Mouse (Mus musculus): ENCODE measurements at regions not wholly inside any gene's neighbourhood (a gene's known extent, or its start where the extent isn't known, plus 50 kb on each side); places are given as distances from the start of the nearest gene placed in this dataset.

GRCm38 (mm10) chr3:41857446-41857845 lies 115.0 kb downstream of the D3Ertd751e start:
- DNase-seq: no peak

- no peak for DNase-seq
These were observed 120.3 kb downstream of the D3Ertd751e start for GRCm38 (mm10) chr3:41862674-41863073.

GRCm38 (mm10) chr3:41908952-41909351 lies 166.5 kb downstream of the D3Ertd751e start:
- no peak for DNase-seq

- DNase-seq: no peak
These were observed 170.8 kb downstream of the D3Ertd751e start for GRCm38 (mm10) chr3:41913190-41913589.

GRCm38 (mm10) chr3:41939843-41940242 lies 197.4 kb downstream of the D3Ertd751e start:
- peak; percentile 36 for DNase-seq

GRCm38 (mm10) chr3:41942964-41943363 lies 200.6 kb downstream of the D3Ertd751e start:
- DNase-seq: no peak

GRCm38 (mm10) chr3:41949404-41949803 lies 207.0 kb downstream of the D3Ertd751e start:
- no peak for DNase-seq

GRCm38 (mm10) chr3:41957385-41957784 lies 215.0 kb downstream of the D3Ertd751e start:
- no peak for DNase-seq

- no peak for DNase-seq
These were observed 217.8 kb downstream of the D3Ertd751e start for GRCm38 (mm10) chr3:41960209-41960608.

GRCm38 (mm10) chr3:41962923-41963322 lies 220.5 kb downstream of the D3Ertd751e start:
- DNase-seq: peak; percentile 13

- no peak for DNase-seq
These were observed 264.4 kb downstream of the D3Ertd751e start for GRCm38 (mm10) chr3:42006672-42007265.

GRCm38 (mm10) chr3:42023187-42023586 lies 280.8 kb downstream of the D3Ertd751e start:
- DNase-seq: no peak

GRCm38 (mm10) chr3:42039632-42040031 lies 297.2 kb downstream of the D3Ertd751e start:
- DNase-seq: no peak

- DNase-seq: no peak
These were observed 297.9 kb downstream of the D3Ertd751e start for GRCm38 (mm10) chr3:42040270-42040812.

GRCm38 (mm10) chr3:42040959-42041358 lies 298.5 kb downstream of the D3Ertd751e start:
- DNase-seq: no peak

- DNase-seq: no peak
These were observed 315.0 kb downstream of the D3Ertd751e start for GRCm38 (mm10) chr3:42057286-42057868.

- DNase-seq: no peak
These were observed 322.9 kb downstream of the D3Ertd751e start for GRCm38 (mm10) chr3:42065093-42065935.

GRCm38 (mm10) chr3:42065962-42066361 lies 323.6 kb downstream of the D3Ertd751e start:
- DNase-seq: no peak

- no peak for DNase-seq
These were observed 324.6 kb downstream of the D3Ertd751e start for GRCm38 (mm10) chr3:42067036-42067435.

- peak; percentile 68 for DNase-seq
These were observed 332.3 kb downstream of the D3Ertd751e start for GRCm38 (mm10) chr3:42074532-42075287.

- peak; percentile 65 for DNase-seq
These were observed 368.8 kb downstream of the D3Ertd751e start for GRCm38 (mm10) chr3:42110976-42111847.

Measured in right cerebral cortex, postnatal 4 days (tissue).